Mouse (Mus musculus): ENCODE data around the gene Tbc1d16.

Gene Tbc1d16

DNA sequence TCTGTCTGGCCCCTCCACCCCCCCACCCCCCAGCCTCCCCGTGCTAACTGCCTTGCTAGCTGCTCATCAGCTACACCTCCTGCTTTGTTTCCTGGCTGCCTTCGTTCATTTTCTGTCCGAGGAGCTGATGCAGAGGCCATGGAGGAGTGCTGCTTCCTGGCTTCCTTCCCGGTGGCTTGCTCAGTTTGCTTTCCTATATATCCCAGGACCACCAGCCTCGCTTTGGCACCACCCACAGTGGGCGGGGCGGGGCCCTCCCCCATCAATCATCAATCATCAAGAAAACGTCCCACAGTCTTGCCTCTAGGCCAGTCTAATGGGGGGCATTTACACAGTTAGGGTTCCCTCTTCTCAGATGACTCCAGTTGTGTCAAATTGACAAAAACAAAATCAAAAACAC lies 8.1 kb upstream of the Tbc1d16 start:
- no peak for DNase-seq (ENCODE audit: low read depth, low spot score)

DNA sequence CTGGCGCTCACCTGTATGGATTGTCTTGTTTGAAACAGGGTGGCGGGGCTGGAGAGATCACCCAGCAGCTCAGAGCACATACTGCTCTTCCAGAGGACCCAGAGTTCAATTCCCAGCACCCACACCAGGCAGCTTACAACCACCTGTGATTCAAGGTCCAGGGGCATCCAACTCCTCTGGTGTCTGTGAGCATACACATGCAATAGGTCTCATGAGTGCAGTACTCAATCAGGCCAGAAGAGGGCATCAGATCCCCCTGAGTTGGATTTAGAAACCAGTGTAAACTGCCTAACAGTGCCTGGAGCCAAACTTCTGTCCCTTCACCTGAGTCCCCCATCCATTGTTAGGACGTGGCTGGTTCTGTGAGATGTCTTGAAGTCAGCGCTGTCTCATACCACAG lies 7.3 kb upstream of the Tbc1d16 start:
- DNase-seq (ENCODE audit: low read depth, low spot score) = peak; percentile 73

GRCm38 (mm10) chr11:119234770-119235169 lies 6.5 kb upstream of the Tbc1d16 start:
- DNase-seq (ENCODE audit: low read depth, low spot score) = no peak

GRCm38 (mm10) chr11:119228846-119229626 lies 737 bp upstream of the Tbc1d16 start:
- DNase-seq (ENCODE audit: low read depth, low spot score) = peak; percentile 94

DNA sequence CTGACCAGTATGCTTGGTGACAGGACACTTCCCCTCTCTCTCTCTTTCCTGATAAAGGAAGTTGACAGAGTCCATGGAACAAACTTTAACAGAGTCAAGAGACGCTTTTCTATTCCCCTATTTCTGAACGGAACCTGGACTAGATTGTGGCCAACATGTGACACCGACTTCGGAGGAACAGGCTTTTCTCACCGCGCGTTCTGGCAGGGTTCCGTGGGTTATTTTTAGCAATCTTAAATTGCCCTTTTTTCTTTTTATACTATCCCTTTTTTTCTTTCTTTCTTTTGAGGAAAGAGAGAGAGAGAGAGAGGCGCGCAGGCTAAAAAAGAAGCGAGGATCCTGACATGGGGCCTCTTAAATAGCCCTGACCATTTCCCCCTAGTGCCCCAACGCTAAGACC lies 708 bp downstream of the Tbc1d16 start:
- DNase-seq (ENCODE audit: low read depth, low spot score) = no peak

GRCm38 (mm10) chr11:119225634-119226033 lies 2.7 kb downstream of the Tbc1d16 start:
- no peak for DNase-seq (ENCODE audit: low read depth, low spot score)

- no peak for DNase-seq (ENCODE audit: low read depth, low spot score)
Observed at GRCm38 (mm10) chr11:119224926-119225325, 3.4 kb downstream of the Tbc1d16 start.

- DNase-seq (ENCODE audit: low read depth, low spot score) = no peak
Observed at GRCm38 (mm10) chr11:119223124-119223890, 5.0 kb downstream of the Tbc1d16 start.

GRCm38 (mm10) chr11:119221812-119222510 lies 6.3 kb downstream of the Tbc1d16 start:
- no peak for DNase-seq (ENCODE audit: low read depth, low spot score)

- no peak for DNase-seq (ENCODE audit: low read depth, low spot score)
Observed at GRCm38 (mm10) chr11:119219816-119220465, 8.4 kb downstream of the Tbc1d16 start.

DNA sequence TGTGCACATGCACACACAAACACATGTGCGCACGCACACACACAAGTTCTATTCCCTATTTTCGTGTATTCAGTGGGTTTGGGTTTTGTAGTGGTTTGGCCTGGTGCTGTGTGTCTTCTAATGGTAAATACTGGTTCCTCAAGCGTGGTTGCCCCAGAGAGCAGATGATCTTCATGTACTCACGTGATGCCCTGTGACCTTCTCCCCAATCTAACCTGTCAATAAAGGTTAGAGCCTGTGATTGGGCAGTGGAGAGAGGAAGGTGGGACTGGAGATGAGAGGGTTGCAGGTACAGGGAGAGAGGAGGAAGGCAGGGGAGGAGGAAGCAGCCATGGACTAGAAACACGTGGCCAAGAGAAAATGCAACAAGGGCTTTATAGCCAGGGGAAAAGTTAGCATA lies 10.4 kb downstream of the Tbc1d16 start:
- no peak for DNase-seq (ENCODE audit: low read depth, low spot score)

- DNase-seq (ENCODE audit: low read depth, low spot score) = peak; percentile 63
Observed at GRCm38 (mm10) chr11:119215905-119216507, 12.3 kb downstream of the Tbc1d16 start.

DNA sequence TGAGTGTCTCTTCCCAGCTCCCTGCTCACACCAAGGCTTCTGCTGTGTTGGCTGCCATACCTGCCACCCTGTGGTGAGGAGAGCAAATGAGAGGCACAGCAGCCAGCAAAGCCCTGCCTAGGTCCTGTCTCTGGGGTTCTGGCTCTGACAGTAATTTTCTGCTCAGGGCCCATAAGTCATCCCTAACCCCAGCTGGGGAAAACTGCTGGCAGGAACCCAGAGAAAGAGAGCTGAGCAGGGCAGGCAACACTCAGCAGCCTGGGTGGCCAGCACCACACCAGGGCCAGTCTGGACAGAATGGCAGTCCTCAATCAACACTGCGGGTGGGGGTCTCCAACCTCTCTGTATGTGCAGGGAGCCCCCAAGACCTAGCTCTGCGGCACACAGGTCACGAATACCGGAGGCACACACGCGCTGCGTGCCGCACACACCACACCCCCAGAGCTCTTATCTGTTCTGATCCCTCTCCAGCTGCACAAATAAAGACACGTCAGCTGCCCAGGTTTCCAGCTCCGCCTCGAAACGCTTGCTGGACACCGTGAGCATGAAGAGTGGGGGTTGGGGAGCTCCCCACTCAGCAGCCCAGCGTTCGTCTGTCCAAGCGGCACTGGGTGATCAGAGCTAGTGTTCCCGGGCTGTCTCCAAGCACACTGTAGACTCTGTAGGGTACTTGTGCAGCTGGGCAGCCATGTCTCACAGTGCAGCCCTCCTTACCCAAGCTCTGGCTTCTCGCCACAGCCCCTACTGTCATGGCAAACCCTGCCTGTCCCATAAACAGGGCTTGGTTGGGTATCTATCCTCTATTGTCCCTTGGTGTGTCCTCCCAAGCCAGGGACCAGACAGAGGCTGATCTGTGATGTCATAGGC lies 13.0 kb downstream of the Tbc1d16 start:
- peak; percentile 75 for DNase-seq (ENCODE audit: low read depth, low spot score)

GRCm38 (mm10) chr11:119213166-119213885 lies 15.0 kb downstream of the Tbc1d16 start:
- no peak for DNase-seq (ENCODE audit: low read depth, low spot score)

DNA sequence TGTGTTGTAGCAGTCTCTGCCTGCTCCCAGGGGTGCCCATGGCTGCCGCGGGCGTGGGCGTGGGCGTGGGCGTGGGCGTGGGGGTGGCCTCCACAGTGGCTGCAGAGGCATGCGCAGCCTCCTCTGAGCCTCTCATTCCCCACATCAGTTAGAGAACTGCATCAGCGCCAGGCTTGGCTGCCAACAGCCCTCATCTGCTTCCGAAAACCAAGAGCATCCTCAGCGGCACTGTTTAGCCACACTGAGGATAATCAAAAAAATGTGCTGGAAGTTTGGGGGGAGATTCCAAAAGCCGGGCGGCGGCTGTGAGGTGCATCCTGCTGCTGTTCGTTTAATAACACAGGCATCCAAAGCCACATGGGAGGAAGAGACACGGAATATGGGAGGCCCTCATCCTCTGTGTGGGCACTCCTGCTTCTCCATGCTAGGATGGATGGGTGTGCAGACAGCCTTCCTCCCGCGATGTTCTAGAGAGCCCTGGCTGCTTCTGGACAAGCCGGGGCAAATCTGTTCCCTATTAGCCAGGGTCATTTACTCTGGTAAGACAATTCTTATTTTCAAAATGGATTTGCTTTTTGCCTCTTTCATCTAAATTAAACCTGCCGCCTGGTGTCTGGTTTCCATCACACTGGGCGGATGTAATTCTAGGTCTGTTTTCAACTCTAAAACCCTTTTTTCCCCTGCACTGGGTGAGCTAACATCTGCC lies 16.5 kb downstream of the Tbc1d16 start:
- peak; percentile 48 for DNase-seq (ENCODE audit: low read depth, low spot score)

- DNase-seq (ENCODE audit: low read depth, low spot score) = no peak
Observed at GRCm38 (mm10) chr11:119210321-119211100, 17.8 kb downstream of the Tbc1d16 start.

DNA sequence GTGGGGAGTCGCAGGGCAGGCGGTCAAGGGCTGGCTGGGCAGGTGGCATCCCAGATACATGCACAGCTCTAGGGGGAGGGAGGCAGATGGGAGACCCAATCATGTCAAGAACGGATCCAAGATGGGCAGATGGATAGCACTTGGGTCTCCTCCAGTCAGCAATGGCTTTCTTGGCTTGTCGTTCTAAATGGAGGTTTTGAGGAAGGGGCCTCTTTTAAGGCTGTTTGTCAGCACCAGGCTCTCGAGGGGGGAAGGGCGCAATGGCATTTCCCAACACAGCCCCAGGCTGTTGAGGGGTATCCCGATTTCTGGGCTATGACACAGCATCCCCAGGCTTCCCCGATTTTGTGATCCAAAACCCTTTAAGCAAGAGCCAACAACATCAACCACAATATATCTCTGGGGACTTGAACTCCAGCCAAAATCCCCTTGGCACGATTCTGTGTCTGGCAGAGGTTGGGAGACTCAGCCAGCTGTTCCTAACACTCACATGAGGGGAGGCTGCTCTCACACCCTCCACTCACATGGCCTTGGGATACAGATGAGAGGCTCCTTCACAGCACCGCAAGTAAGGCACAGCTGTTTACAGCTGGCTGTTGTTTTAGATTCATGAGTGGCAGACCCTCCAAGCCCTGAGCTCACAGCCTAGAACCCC lies 18.8 kb downstream of the Tbc1d16 start:
- no peak for DNase-seq (ENCODE audit: low read depth, low spot score)

- no peak for DNase-seq (ENCODE audit: low read depth, low spot score)
Observed at GRCm38 (mm10) chr11:119208870-119209370, 19.4 kb downstream of the Tbc1d16 start.
